Mouse (Mus musculus): ENCODE data around the gene Cabin1. TPM values are rescaled to one million over a fixed set of nuclear protein-coding genes. Genes with fewer than 3 reads are reported as not detected.

Gene Cabin1
- polyA plus RNA-seq, 1 experiment from 2014 or later, result 34.5 TPM

- ATAC-seq, result no peak
Measured at GRCm38 (mm10) chr10:75696597-75697355, 67.4 kb downstream of the Cabin1 start.

GRCm38 (mm10) chr10:75695521-75695920, 68.6 kb downstream of the Cabin1 start:
- TF ChIP-seq CTCF (IDR thresholded peaks at IDR 0.05), result no peak
- TF ChIP-seq EP300 (IDR thresholded peaks at IDR 0.05), result no peak
- H3K27me3 ChIP-seq (replicated peaks; ENCODE audit: insufficient read depth, low read length), result no peaks in the 10 kb centered on the region
- no peak overlapping the region for H3K27ac ChIP-seq (ENCODE audit: low read length)
- no peak overlapping the region for H3K4me3 ChIP-seq (ENCODE audit: low read depth, low read length)
- DNase-seq (ENCODE audit: low spot score), result no peak
- no peak overlapping the region for H3K9ac ChIP-seq (replicated peaks; ENCODE audit: low read depth)
- H3K9me3 ChIP-seq (ENCODE audit: low read length), result no peaks in the 10 kb centered on the region
- H3K36me3 ChIP-seq (ENCODE audit: insufficient read depth, low read length), result peaks cover 30% of the 10 kb centered on the region; the same call in 1 of the 2 replicates
- H3K4me1 ChIP-seq (ENCODE audit: insufficient read depth, low read depth, low read length), result no peaks in the 10 kb centered on the region
- ATAC-seq, result peak; percentile 67
- 90% methylated on average over 2 of the region's 2 CpGs for WGBS
- no peak overlapping the region for H3K4me2 ChIP-seq (replicated peaks; ENCODE audit: low read depth, low read length)

More at GRCm38 (mm10) chr10:75696597-75697355, 67.4 kb downstream of the Cabin1 start:
- Histone ChIP-seq H3K4me2 (replicated peaks; ENCODE audit: low read depth, low read length) (no peak overlapping the region), H3K4me1 (ENCODE audit: insufficient read depth, low read depth, low read length) (no peaks in the 10 kb centered on the region), H3K4me3 (ENCODE audit: low read depth, low read length) (no peak overlapping the region), H3K36me3 (ENCODE audit: insufficient read depth, low read length) (peaks cover 30% of the 10 kb centered on the region; the same call in 1 of the 2 replicates), H3K27ac (ENCODE audit: low read length) (no peak overlapping the region), H3K27me3 (replicated peaks; ENCODE audit: insufficient read depth, low read length) (no peaks in the 10 kb centered on the region), H3K9me3 (ENCODE audit: low read length) (no peaks in the 10 kb centered on the region), H3K9ac (replicated peaks; ENCODE audit: low read depth) (no peak overlapping the region)
- DNase-seq (ENCODE audit: low spot score), result no peak
- TF ChIP-seq CTCF (IDR thresholded peaks at IDR 0.05) (no peak), EP300 (IDR thresholded peaks at IDR 0.05) (no peak)
- 86% methylated on average over 7 of the region's 7 CpGs for WGBS

GRCm38 (mm10) chr10:75695078-75695477, 69.1 kb downstream of the Cabin1 start:
- Histone ChIP-seq H3K4me3 (ENCODE audit: low read depth, low read length) (no peak overlapping the region), H3K9me3 (ENCODE audit: low read length) (no peaks in the 10 kb centered on the region), H3K27ac (ENCODE audit: low read length) (no peak overlapping the region), H3K27me3 (replicated peaks; ENCODE audit: insufficient read depth, low read length) (no peaks in the 10 kb centered on the region), H3K4me2 (replicated peaks; ENCODE audit: low read depth, low read length) (no peak overlapping the region), H3K9ac (replicated peaks; ENCODE audit: low read depth) (no peak overlapping the region), H3K4me1 (ENCODE audit: insufficient read depth, low read depth, low read length) (no peaks in the 10 kb centered on the region), H3K36me3 (ENCODE audit: insufficient read depth, low read length) (peaks cover 30% of the 10 kb centered on the region; the same call in 1 of the 2 replicates)
- 84% methylated on average over 5 of the region's 5 CpGs for WGBS
- 0 out of 2 replicates have a peak, but pooled peaks have one; percentile 1 for ATAC-seq
- no peak for DNase-seq (ENCODE audit: low spot score)
- TF ChIP-seq CTCF (IDR thresholded peaks at IDR 0.05), result no peak
- no peak for TF ChIP-seq EP300 (IDR thresholded peaks at IDR 0.05)

GRCm38 (mm10) chr10:75694567-75694966, 69.6 kb downstream of the Cabin1 start:
- no peak for ATAC-seq
- peaks cover 30% of the 10 kb centered on the region; the same call in 1 of the 2 replicates for H3K36me3 ChIP-seq (ENCODE audit: insufficient read depth, low read length)
- no peak overlapping the region for H3K27ac ChIP-seq (ENCODE audit: low read length)
- 90% methylated on average over 9 of the region's 9 CpGs for WGBS
- H3K4me1 ChIP-seq (ENCODE audit: insufficient read depth, low read depth, low read length), result no peaks in the 10 kb centered on the region
- H3K4me3 ChIP-seq (ENCODE audit: low read depth, low read length), result no peak overlapping the region
- H3K27me3 ChIP-seq (replicated peaks; ENCODE audit: insufficient read depth, low read length), result no peaks in the 10 kb centered on the region
- no peak overlapping the region for H3K4me2 ChIP-seq (replicated peaks; ENCODE audit: low read depth, low read length)
- TF ChIP-seq EP300 (IDR thresholded peaks at IDR 0.05) (no peak), CTCF (IDR thresholded peaks at IDR 0.05) (no peak)
- no peak overlapping the region for H3K9ac ChIP-seq (replicated peaks; ENCODE audit: low read depth)
- H3K9me3 ChIP-seq (ENCODE audit: low read length), result no peaks in the 10 kb centered on the region
- DNase-seq (ENCODE audit: low spot score), result no peak

GRCm38 (mm10) chr10:75693451-75694233, 70.5 kb downstream of the Cabin1 start:
- H3K9ac ChIP-seq (replicated peaks; ENCODE audit: low read depth), result no peak overlapping the region
- H3K4me3 ChIP-seq (ENCODE audit: low read depth, low read length), result no peak overlapping the region
- H3K4me2 ChIP-seq (replicated peaks; ENCODE audit: low read depth, low read length), result no peak overlapping the region
- no peaks in the 10 kb centered on the region for H3K9me3 ChIP-seq (ENCODE audit: low read length)
- DNase-seq (ENCODE audit: low spot score), result no peak
- no peak for ATAC-seq
- no peak for TF ChIP-seq CTCF (IDR thresholded peaks at IDR 0.05)
- 84% methylated on average over 11 of the region's 11 CpGs for WGBS
- no peaks in the 10 kb centered on the region for H3K27me3 ChIP-seq (replicated peaks; ENCODE audit: insufficient read depth, low read length)
- H3K4me1 ChIP-seq (ENCODE audit: insufficient read depth, low read depth, low read length), result no peaks in the 10 kb centered on the region
- H3K27ac ChIP-seq (ENCODE audit: low read length), result no peak overlapping the region
- H3K36me3 ChIP-seq (ENCODE audit: insufficient read depth, low read length), result peaks cover 30% of the 10 kb centered on the region; the same call in 1 of the 2 replicates

GRCm38 (mm10) chr10:75688598-75688997, 75.5 kb downstream of the Cabin1 start:
- no peak overlapping the region for H3K27ac ChIP-seq (ENCODE audit: low read length)
- ATAC-seq (no peak), DNase-seq (ENCODE audit: low spot score) (no peak)
- H3K4me3 ChIP-seq (ENCODE audit: low read depth, low read length), result no peak overlapping the region
- no peak overlapping the region for H3K4me2 ChIP-seq (replicated peaks; ENCODE audit: low read depth, low read length)
- TF ChIP-seq CTCF (IDR thresholded peaks at IDR 0.05), result no peak
- TF ChIP-seq EP300 (IDR thresholded peaks at IDR 0.05), result no peak
- 0 out of 2 replicates have a peak, but pooled peaks cover 4% of the 10 kb centered on the region for H3K36me3 ChIP-seq (ENCODE audit: insufficient read depth, low read length)
- no peak overlapping the region for H3K9ac ChIP-seq (replicated peaks; ENCODE audit: low read depth)
- 95% methylated on average over 2 of the region's 2 CpGs for WGBS
- no peaks in the 10 kb centered on the region for H3K27me3 ChIP-seq (replicated peaks; ENCODE audit: insufficient read depth, low read length)
- no peaks in the 10 kb centered on the region for H3K9me3 ChIP-seq (ENCODE audit: low read length)
- H3K4me1 ChIP-seq (ENCODE audit: insufficient read depth, low read depth, low read length), result no peaks in the 10 kb centered on the region
